Mouse (Mus musculus) mouse trophoblast stem cell (cell line): Measurements from ENCODE around the gene Wfdc8.

Source experiments
- in situ Hi-C, 2 experiments: fragments of 300-500 bp; cut with MseI, MboI; formaldehyde crosslinking; loops; 2 replicates in 1 of 2; 3 replicates in 1 of 2; pipeline ENCODE4 v1.15.1; 2025

Gene Wfdc8

DNA sequence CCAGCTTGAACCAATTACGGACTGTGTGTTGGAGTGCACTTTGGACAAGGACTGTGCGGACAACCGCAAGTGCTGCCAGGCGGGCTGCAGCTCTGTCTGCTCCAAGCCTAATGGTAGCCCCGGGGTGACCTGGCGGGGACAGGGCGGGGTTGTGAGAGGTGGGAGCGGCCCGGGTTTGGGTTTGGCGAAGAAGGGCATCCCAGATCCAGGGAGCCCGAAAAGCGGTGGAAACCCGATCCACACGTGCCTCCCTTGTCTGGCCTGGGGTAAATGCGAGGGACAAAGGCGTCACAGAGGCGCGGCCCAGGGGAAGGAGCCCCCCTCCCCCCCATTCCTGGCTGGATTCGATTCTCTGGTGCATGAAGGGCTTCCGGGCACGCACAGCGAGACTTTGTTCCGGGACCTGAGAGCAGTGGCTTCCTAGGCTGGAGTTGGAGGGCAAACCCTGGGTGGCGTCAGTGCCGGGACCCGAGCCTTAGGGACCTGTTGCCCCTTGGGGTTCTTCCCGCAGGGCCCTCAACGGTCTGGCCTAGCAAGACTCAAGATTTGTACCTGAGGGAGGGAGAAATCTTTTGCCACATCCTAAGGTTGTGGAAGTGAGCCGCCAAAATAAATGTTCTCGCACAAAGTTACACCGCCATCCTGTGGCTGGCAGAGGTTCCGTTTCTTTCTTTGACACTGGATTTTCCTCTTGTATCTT is 49.9 kb downstream of the Wfdc8 start:
- in situ Hi-C loops: no loop called here

DNA sequence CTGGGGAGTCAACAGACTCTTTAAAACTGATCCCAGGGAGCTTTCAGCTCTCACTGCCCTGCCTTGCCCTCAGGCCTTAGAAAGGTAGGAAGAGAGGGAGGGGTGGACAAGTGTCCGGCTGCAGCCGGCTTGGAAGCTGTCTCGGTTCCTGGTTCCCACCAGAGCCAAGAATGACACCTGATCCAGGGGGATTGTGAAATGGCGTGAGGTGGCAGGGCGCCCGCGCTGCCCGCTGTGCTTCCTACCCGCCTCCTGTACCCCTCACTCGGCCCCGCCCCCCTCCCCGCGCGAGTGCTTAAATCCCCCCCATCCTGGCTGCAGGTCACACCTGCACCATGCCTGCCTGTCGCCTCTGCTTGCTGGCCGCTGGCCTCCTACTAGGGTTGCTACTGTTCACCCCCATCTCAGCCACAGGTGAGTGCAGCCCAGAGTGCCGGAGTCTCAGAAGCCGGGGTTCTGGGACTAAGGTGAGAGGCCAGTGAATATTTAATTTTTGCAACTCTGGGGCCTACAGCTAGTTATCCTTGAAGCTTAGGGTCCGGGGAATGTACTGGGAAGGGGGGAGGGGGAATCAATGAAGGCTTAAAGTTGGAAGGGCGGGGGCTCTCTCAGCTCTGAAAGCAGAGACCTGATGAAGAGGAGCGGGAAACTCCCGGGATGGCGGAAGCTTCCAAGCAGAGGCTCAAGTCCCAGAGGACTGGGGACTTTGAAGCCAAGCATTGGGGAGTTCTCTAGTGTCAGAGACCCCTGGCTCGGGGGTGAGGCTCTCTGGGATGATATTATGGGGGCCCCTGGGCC is 50.8 kb downstream of the Wfdc8 start, which contains the start of gene Wfdc2:
Gene Wfdc2, plus strand, starts transcription at position 23 of the 798 bp plus-strand sequence.
- in situ Hi-C loops: no loop called here

DNA sequence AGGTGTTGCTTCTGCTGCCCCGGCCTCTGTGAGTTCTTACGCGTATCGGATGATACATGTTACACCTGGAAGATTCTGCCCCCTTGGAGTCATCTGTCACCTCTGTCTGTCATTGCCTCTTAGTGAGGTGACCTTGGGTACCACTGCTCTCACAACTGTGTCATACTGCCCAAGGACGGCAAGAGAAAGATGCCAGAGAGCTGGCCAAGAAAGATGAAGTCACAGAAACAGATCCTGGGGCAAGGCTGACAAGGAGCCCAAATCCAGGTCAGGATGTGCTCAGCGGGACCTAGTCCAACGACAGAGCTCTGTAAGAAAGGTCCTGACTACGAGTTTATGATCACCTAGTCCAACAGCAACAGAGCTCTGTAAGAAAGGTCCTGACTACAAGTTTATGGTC is 53.3 kb downstream of the Wfdc8 start:
- in situ Hi-C loops: no loop called here

DNA sequence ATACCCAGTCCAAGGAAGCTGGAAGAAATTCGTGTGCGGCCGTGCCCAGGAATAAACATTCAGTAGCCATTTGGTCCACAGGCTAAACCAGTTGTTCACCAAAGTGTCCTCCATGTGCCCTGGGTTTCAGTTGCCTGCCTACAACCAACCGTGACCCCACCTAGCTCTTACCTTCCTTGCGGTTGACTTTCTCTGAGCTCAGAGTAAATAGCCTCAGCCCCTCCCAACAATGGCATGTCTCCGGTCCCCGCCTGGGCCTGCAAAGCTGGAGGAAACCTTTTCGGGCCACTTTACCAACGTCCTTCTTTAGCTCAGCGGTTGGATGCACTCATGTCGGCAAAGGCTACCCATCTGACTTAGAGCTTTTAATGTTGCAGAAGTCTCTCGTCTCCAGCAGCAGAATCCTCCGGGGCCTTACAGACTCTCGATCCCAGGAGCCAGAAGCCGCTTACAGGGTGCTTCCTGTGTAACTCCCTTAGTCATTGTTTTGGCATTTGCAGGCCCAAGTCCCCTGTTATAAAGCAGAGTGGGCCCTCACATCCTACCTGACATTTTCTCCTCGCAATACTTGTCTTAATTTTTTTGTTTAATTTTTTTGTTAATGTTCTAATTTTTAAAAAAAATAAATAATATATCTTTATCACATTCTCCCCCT is 54.3 kb downstream of the Wfdc8 start:
- in situ Hi-C loops: no loop called here

DNA sequence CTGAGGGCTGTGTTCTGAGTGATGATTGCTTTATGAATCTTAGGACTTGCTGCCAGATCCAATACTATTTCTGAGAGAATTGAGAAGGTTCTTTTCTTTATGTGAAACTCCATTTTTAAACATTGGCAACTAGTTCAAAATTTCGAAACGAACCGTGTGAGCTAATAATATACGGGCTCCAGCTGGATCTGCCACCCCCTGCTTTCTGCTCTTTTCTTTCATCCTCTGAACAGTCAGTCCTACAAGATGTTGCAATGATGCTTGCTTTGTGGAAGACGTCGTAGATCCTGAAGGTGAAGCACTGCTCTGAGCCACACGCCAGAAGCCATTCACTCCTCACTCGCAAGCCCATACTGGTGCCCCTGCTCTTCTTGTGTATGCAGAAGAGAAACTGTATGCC is 55.0 kb downstream of the Wfdc8 start:
- in situ Hi-C loops: no loop called here

DNA sequence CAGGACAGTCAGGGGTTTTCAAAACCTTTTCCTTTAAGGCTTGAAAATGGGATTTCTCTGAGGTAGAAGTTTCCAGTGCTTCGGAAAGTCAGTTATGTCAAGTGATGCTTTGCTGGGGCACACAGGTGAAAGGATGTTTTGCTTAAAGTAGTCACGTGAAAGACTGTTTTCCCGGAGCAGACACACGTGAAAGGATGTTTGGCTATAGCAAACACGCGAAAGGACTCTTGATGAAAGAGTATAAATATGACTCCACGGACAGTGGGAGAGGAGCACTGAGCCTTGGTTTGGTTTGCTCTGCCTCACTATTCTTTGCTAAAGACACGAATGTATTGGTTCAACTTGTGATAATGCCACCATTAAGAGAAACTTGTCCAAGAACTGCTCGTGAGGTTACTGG is 61.9 kb downstream of the Wfdc8 start:
- in situ Hi-C loops: no loop called here

DNA sequence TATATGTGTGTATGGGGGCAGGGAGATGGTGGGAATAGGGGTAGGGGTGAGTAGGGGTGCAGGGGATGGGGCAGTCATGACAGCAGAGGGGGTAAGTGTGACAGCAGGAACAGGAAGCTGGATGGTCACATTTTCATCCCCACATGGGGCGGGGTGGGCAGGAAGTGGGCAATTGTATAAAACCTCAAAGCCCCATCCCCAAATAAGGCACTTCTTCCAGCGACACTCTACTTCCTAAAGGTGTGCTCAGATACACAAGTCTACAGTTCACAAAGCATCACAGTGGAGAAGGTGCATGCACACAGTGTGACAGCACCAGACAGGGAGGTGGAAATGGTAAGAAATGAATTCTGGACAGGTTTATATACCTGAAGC is 62.5 kb downstream of the Wfdc8 start:
- in situ Hi-C loops: no loop called here

DNA sequence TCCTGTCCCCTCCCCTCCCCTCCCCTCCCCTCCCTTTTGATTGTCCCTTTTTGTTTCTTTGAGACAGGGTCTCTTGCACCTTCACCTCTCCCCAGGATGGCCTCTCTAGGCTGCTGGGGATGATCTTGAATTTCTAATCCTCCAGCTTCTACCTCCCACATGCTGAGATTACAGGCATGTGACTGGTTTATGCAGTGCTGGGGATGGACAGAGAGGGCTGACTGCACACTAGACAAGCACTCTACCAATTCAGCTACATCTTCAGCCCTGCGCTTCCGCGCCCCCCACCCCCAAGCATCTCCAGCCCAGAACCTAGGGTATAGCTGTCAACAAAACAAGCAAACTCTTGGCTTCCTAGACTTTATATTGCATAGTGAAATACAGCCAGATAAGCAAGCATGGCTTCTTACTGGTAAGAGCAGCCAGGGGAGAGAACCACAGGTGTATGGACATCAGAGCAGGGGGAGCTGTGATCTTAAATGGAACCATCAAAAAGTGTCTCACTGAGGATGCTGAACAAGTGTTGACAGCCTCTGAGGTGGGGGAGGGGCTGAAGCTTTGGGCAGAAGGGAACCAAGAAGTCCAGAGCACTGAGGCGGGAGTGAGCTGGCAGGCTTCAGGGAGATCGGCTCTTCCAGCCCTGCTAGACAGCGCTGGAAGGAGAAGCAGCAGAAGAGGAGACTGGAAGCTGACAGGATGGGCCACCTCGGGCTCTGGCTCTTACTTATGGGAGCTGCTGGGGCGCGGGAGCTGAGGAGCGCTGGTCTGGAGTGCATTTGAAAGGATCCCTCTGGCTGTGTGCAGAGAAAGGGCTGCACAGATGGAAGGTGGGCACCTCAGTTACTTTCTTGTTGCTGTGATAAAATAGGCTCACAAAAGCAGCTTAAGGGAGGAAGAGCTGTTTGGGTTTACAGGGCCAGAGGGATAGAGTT is 63.2 kb downstream of the Wfdc8 start:
- in situ Hi-C loops: no loop called here

DNA sequence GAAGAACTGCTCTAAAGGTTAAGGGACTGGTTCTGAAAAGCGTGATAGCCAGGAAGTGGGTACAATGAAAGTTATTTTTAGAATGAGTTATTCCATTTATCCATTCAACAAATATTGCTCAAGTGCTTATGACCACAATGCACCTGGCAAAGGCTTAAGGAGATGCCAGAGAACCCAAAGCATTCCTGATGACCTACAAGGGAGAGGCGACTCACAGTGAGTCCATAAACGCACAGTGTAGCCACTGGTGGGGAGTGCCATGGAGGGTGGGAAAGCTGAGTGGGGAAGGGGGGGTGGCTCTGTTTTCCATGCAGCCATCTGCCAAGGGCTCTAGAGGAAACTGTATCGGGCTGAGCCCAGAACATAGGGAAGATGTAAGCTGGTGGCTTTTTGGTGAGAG is 64.1 kb downstream of the Wfdc8 start:
- in situ Hi-C loops: no loop called here
